Mouse (Mus musculus): ENCODE measurements around the gene Phactr2.
"Not testable (repeated sequence)": the region's sequence is repeated elsewhere in the genome, so short reads cannot be mapped to it uniquely, and the experiment has no call there.

The Phactr2 gene

GRCm38 (mm10) chr10:13209061-13209460, 265.2 kb downstream of the Phactr2 start:
- in situ Hi-C loops (cut with MboI; ENCODE audit: low pct_unique_long_range_greater_than_20kb in 1 of 2, low sequenced_read_pairs in 2 of 2, unreplicated experiment in 1 of 2), result no loop called here

- in situ Hi-C loops (cut with MboI; ENCODE audit: low pct_unique_long_range_greater_than_20kb in 1 of 2, low sequenced_read_pairs in 2 of 2, unreplicated experiment in 1 of 2), result no loop called here
Measured at GRCm38 (mm10) chr10:13201741-13202293, 272.4 kb downstream of the Phactr2 start.

- in situ Hi-C loops (cut with MboI; ENCODE audit: low pct_unique_long_range_greater_than_20kb in 1 of 2, low sequenced_read_pairs in 2 of 2, unreplicated experiment in 1 of 2), result no loop called here
Measured at GRCm38 (mm10) chr10:13200862-13201261, 273.4 kb downstream of the Phactr2 start.

- in situ Hi-C loops (cut with MboI; ENCODE audit: low pct_unique_long_range_greater_than_20kb in 1 of 2, low sequenced_read_pairs in 2 of 2, unreplicated experiment in 1 of 2), result no loop called here
Measured at GRCm38 (mm10) chr10:13199234-13199633, 275.0 kb downstream of the Phactr2 start.

GRCm38 (mm10) chr10:13196872-13197507, 277.2 kb downstream of the Phactr2 start:
- in situ Hi-C loops (cut with MboI; ENCODE audit: low pct_unique_long_range_greater_than_20kb in 1 of 2, low sequenced_read_pairs in 2 of 2, unreplicated experiment in 1 of 2), result no loop called here

GRCm38 (mm10) chr10:13193496-13193895, 280.7 kb downstream of the Phactr2 start:
- in situ Hi-C loops (cut with MboI; ENCODE audit: low pct_unique_long_range_greater_than_20kb in 1 of 2, low sequenced_read_pairs in 2 of 2, unreplicated experiment in 1 of 2), result not testable (repeated sequence)

GRCm38 (mm10) chr10:13192731-13193351, 281.4 kb downstream of the Phactr2 start, which contains the start of gene Ltv1:
Ltv1 (minus strand) TSS chr10:13193168.
- in situ Hi-C loops (cut with MboI; ENCODE audit: low pct_unique_long_range_greater_than_20kb in 1 of 2, low sequenced_read_pairs in 2 of 2, unreplicated experiment in 1 of 2), result no loop called here

GRCm38 (mm10) chr10:13189881-13190280, 284.3 kb downstream of the Phactr2 start:
- in situ Hi-C loops (cut with MboI; ENCODE audit: low pct_unique_long_range_greater_than_20kb in 1 of 2, low sequenced_read_pairs in 2 of 2, unreplicated experiment in 1 of 2), result no loop called here

GRCm38 (mm10) chr10:13186754-13187153, 287.5 kb downstream of the Phactr2 start:
- in situ Hi-C loops (cut with MboI; ENCODE audit: low pct_unique_long_range_greater_than_20kb in 1 of 2, low sequenced_read_pairs in 2 of 2, unreplicated experiment in 1 of 2), result no loop called here

GRCm38 (mm10) chr10:13184170-13184766, 289.9 kb downstream of the Phactr2 start:
- in situ Hi-C loops (cut with MboI; ENCODE audit: low pct_unique_long_range_greater_than_20kb in 1 of 2, low sequenced_read_pairs in 2 of 2, unreplicated experiment in 1 of 2), result no loop called here

- in situ Hi-C loops (cut with MboI; ENCODE audit: low pct_unique_long_range_greater_than_20kb in 1 of 2, low sequenced_read_pairs in 2 of 2, unreplicated experiment in 1 of 2), result no loop called here
Measured at GRCm38 (mm10) chr10:13180211-13180610, 294.0 kb downstream of the Phactr2 start.

- in situ Hi-C loops (cut with MboI; ENCODE audit: low pct_unique_long_range_greater_than_20kb in 1 of 2, low sequenced_read_pairs in 2 of 2, unreplicated experiment in 1 of 2), result no loop called here
Measured at GRCm38 (mm10) chr10:13177973-13178624, 296.1 kb downstream of the Phactr2 start, which contains the start of gene Zc2hc1b. Zc2hc1b (minus strand) TSS chr10:13178023.

GRCm38 (mm10) chr10:13175866-13176265, 298.3 kb downstream of the Phactr2 start:
- in situ Hi-C loops (cut with MboI; ENCODE audit: low pct_unique_long_range_greater_than_20kb in 1 of 2, low sequenced_read_pairs in 2 of 2, unreplicated experiment in 1 of 2), result no loop called here

GRCm38 (mm10) chr10:13172798-13173221, 301.4 kb downstream of the Phactr2 start:
- in situ Hi-C loops (cut with MboI; ENCODE audit: low pct_unique_long_range_greater_than_20kb in 1 of 2, low sequenced_read_pairs in 2 of 2, unreplicated experiment in 1 of 2), result no loop called here

GRCm38 (mm10) chr10:13171461-13171860, 302.8 kb downstream of the Phactr2 start:
- in situ Hi-C loops (cut with MboI; ENCODE audit: low pct_unique_long_range_greater_than_20kb in 1 of 2, low sequenced_read_pairs in 2 of 2, unreplicated experiment in 1 of 2), result no loop called here

- in situ Hi-C loops (cut with MboI; ENCODE audit: low pct_unique_long_range_greater_than_20kb in 1 of 2, low sequenced_read_pairs in 2 of 2, unreplicated experiment in 1 of 2), result no loop called here
Measured at GRCm38 (mm10) chr10:13170739-13171448, 303.3 kb downstream of the Phactr2 start.

- in situ Hi-C loops (cut with MboI; ENCODE audit: low pct_unique_long_range_greater_than_20kb in 1 of 2, low sequenced_read_pairs in 2 of 2, unreplicated experiment in 1 of 2), result no loop called here
Measured at GRCm38 (mm10) chr10:13168461-13168860, 305.8 kb downstream of the Phactr2 start.

- in situ Hi-C loops (cut with MboI; ENCODE audit: low pct_unique_long_range_greater_than_20kb in 1 of 2, low sequenced_read_pairs in 2 of 2, unreplicated experiment in 1 of 2), result no loop called here
Measured at GRCm38 (mm10) chr10:13162031-13162430, 312.2 kb downstream of the Phactr2 start.
